In the genomic region with DNA sequence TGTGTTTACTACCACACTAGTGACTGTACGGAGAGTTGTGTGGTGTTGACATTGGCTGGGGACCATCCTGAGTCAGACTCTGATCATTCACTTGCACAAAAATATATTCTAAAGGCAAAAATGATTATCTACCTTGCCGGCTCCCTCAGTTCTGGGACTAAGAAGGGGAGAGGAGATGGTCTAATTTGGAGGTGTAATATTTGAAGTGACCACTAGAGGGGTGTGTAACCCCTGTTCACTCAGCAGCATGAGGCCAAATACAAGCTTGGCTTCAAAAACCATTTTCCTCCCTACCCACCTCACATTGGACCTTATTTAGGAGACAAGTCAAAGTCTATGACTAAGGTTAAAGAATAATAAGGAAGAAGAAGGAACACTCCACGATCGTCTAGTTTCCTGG, we compare ENCODE assay signal across 8 mouse cellular contexts. TPM values are rescaled to one million over a fixed set of nuclear protein-coding genes. Genes with fewer than 3 reads are reported as not detected.
DNase-seq lines count a peak whose midpoint lies in the region; TF ChIP-seq lines count a peak whose summit lies in the region.
"Had no signal": no experiment of that assay in that cellular context is flagged by ENCODE, and none has a peak within 500 bp of the region (broad histone marks: within the 10 kb centered on the region; RNA-seq: fewer than 3 reads in every experiment).

No protein-coding gene starts in this region.

- no peak overlapping the region for H3K4me3 ChIP-seq in layer of hippocampus, adult 2 months
- H3K4me3 ChIP-seq: erythroblast, embryonic 14.5 days had no signal

- H3K27ac ChIP-seq in layer of hippocampus, adult 2 months, result no peak overlapping the region

- peak; percentile 41 to 43 for DNase-seq in layer of hippocampus, adult 2 months (ENCODE audit: low spot score in 2 of 2)
- no peak for DNase-seq in layer of hippocampus, postnatal 10 days (ENCODE audit: low spot score in 2 of 2)
- DNase-seq in ES-CJ7 (ENCODE audit: low read depth, low spot score), result peak; percentile 70
- DNase-seq in c-Kit-negative CD71-positive TER-119-positive erythroid progenitor cells, embryonic 14.5 days (ENCODE audit: low read depth, low spot score), result peak; percentile 51
- DNase-seq in hindlimb bud, embryonic 11.5 days (ENCODE audit: extremely low spot score, low read depth, low spot score), result peak; percentile 54
- peak; percentile 59 for DNase-seq in naive thymus-derived CD4-positive, alpha-beta T cell, adult 2 months (ENCODE audit: low read depth)
- DNase-seq in adrenal gland, adult 18-20 months (ENCODE audit: low spot score in 2 of 2), result no peak

- TF ChIP-seq CTCF in layer of hippocampus, adult 2 months (conservative IDR thresholded peaks at IDR 0.05), result peak; percentile 90

RNA-seq across cellular contexts. Expression of gene Pkp1, which starts 39.5 kb away (rescaled TPM):
- total RNA-seq in layer of hippocampus, adult 2 months (2021), result not detected
- total RNA-seq in layer of hippocampus, postnatal 10 days (2021), result under 1 TPM in 1 of 2 experiments, not detected in 1; 0.09 TPM
- total RNA-seq in adrenal gland, adult 18-20 months (2021), result not detected

RNA-seq across cellular contexts. Expression of gene Igfn1, which starts 47.7 kb away (rescaled TPM):
- total RNA-seq in layer of hippocampus, adult 2 months (2021), result under 1 TPM; 0.15 to 0.36 TPM
- under 1 TPM; 0.04 to 0.23 TPM for total RNA-seq in layer of hippocampus, postnatal 10 days (2021)
- total RNA-seq in adrenal gland, adult 18-20 months (2021), result under 1 TPM in 1 of 2 experiments, not detected in 1; 0.10 TPM

RNA-seq across cellular contexts. Expression of gene Tmem9, which starts 49.5 kb away (rescaled TPM):
- total RNA-seq in layer of hippocampus, adult 2 months (2021), result 10 to 100 TPM; 69.5 to 85.7 TPM
- 10 to 100 TPM; 69.7 to 81.4 TPM for total RNA-seq in layer of hippocampus, postnatal 10 days (2021)
- total RNA-seq in adrenal gland, adult 18-20 months (2021), result 10 to 100 TPM; 29.8 to 32.0 TPM

Comparison
In these comparisons a context has a peak if more than half of its experiments do, and no peak if none do; other contexts are left out.
1. DNase-seq: peak in layer of hippocampus, adult 2 months (2 of 2), ES-CJ7 (single experiment), c-Kit-negative CD71-positive TER-119-positive erythroid progenitor cells, embryonic 14.5 days (single experiment), hindlimb bud, embryonic 11.5 days (single experiment) and naive thymus-derived CD4-positive, alpha-beta T cell, adult 2 months (single experiment); none in layer of hippocampus, postnatal 10 days (0 of 2) and adrenal gland, adult 18-20 months (0 of 2).